Mouse (Mus musculus) left cerebral cortex, adult 2 months (tissue): ENCODE data around the gene Gm10024. TPM values are rescaled to one million over a fixed set of nuclear protein-coding genes. Genes with fewer than 3 reads are reported as not detected.
A peak's percentile ranks its signal among the peaks of the same experiment; 100 is the strongest.
"Not testable (repeated sequence)": the region's sequence is repeated elsewhere in the genome, so short reads cannot be mapped to it uniquely, and the experiment has no call there.

Source experiments
- DNase-seq, 2 experiments: peaks; one replicate each; pipeline ENCODE4 v3.0.0; 2021 to 2022; ENCODE audit warnings: low spot score in 2 of 2, mixed read lengths in 1 of 2; ENCODE audit errors: extremely low spot score in 1 of 2
- H3K27ac ChIP-seq: fragments of 200-600 bp; 2 replicates; pipeline ENCODE4 v1.8.1; 2022
- H3K4me3 ChIP-seq: fragments of 200-600 bp; 2 replicates; pipeline ENCODE4 v1.8.1; 2022
- CTCF ChIP-seq: fragments of 200-600 bp; IDR thresholded peaks from 2 replicates; pipeline ENCODE4 v1.8.1; 2022; ENCODE audit warnings: antibody characterized with exemption, mild to moderate bottlenecking, moderate library complexity
- intact Hi-C: fragments of 180-260 bp; cut with DNase I; formaldehyde crosslinking; loops from one replicate; pipeline ENCODE4 v1.15.1; 2025
- total RNA-seq, 2 experiments: library from RNA; stranded (reverse); gene quantifications; 2 replicates each; pipeline ENCODE4 v1.2.3; 2021

The Gm10024 gene
- total RNA-seq, 2 experiments from 2014 or later = not detected

DNA sequence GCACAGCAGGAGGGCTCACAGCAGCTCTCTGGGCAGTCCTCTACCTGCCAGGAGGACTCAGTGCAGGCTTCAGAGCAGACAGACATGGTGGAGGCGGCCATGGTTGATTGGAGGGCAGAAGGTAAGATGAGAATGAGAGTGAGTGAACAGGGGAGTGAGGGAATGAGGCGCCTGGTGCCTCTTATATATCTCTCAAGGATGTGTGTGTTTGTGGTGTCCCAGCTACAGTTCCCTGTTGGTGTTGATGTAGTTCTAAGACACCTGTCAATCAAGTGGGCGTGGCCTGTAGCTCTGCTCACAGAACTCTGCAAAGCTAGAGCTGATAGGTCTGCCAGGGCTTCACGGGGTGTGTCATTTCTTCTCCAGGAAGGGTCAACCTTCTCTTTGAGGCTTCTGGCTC lies 14.1 kb upstream of the Gm10024 start, which contains the start of gene Gm9508:
TSS of gene Gm9508 (minus strand) at position 101 of the 400 bp plus-strand sequence.
- no peak for TF ChIP-seq CTCF
- intact Hi-C loops = no loop called here
- no peak for DNase-seq
- H3K4me3 ChIP-seq = no peak within 1 kb of the TSS
- no peak within 1 kb of the TSS for H3K27ac ChIP-seq

DNA sequence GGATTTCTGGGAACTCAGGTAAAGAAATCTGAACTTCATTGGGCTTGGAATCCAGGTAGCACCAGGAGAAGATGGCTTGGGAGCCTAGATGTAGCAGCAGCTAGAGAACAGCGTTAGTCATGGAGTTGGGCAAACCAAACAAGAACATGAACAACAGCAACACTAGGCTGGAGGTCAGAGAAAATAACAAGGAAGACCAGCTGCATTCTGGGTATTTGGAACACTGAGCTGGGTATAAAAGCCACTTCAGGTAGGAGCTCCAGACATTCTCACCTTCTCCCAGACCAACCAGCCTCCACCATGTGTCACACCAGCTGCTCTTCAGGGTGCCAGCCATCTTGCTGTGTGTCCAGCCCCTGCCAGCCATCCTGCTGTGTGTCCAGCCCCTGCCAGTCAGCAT lies 4.9 kb upstream of the Gm10024 start, which contains the start of gene Gm10272:
TSS of gene Gm10272 (plus strand) at position 301 of the 400 bp plus-strand sequence.
- Histone ChIP-seq H3K27ac (no peak within 1 kb of the TSS), H3K4me3 (no peak within 1 kb of the TSS)
- no peak for DNase-seq
- intact Hi-C loops = no loop called here
- no peak for TF ChIP-seq CTCF

DNA sequence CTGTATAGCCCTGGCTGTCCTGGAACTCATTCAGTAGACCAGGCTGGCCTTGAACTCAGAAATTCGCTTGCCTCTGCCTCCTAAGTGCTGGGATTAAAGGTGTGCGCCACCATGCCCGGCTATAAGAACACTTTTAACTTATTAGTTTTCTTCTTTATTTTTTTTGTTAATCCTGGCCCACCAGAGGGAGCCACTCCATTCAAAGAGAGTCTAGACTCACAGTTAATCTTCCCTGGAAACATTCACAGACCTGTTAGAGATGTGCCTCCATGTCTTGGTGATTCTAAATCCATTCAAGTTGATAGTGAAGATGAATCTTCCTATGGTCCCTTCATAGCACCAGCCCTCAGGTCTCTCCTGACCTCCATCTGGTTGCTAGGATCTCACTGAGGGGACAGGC lies 1.4 kb upstream of the Gm10024 start:
- no peak for DNase-seq
- intact Hi-C loops = no loop called here

DNA sequence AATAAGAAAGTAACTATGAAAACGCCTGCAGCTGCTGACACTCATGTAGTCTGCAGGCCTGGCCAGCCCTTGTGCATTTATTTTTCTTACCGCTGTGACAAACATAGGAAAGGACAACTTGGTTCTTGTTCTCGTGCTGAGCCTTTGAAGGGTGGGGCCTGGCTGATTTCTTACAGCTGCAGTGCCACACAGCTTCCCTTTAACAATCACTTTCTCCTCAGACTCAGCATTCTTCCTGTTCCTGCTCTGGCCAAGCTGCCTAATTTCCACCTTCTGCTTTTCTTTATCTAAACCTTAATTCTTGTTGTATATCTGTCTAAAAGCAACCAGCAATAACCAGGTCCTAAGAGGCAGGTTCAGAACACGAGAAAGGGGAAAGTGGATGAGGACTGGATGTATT lies 2.5 kb downstream of the Gm10024 start:
- intact Hi-C loops = no loop called here
- no peak for DNase-seq
- TF ChIP-seq CTCF = no peak
- Histone ChIP-seq H3K4me3 (no peak overlapping the region), H3K27ac (no peak overlapping the region)

More for the DNA sequence above, 1.4 kb upstream of the Gm10024 start:
- no peak overlapping the region for H3K4me3 ChIP-seq
- no peak overlapping the region for H3K27ac ChIP-seq
- peak; percentile 38 for TF ChIP-seq CTCF

DNA sequence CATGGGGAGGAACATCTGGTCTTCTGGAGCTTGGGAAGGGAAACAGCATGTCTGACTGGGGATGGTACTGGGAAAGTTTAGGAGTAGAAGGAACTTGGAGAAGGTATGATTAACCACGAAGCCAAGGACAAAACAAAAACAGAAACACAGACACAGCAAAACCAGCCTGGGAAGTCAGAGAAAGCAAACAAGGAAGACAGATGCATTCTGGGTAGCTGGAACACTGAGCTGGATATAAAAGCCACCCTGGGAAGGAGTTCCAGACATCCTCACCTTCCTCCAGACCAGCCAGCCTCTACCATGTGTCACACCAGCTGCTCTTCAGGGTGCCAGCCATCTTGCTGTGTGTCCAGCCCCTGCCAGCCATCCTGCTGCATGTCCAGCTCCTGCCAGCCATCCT lies 4.2 kb downstream of the Gm10024 start, which contains the start of gene Gm10142:
TSS of gene Gm10142 (plus strand) at position 301 of the 400 bp plus-strand sequence.
- no peak within 1 kb of the TSS for H3K4me3 ChIP-seq
- TF ChIP-seq CTCF = no peak
- no peak within 1 kb of the TSS for H3K27ac ChIP-seq
- intact Hi-C loops = no loop called here
- DNase-seq = no peak

DNA sequence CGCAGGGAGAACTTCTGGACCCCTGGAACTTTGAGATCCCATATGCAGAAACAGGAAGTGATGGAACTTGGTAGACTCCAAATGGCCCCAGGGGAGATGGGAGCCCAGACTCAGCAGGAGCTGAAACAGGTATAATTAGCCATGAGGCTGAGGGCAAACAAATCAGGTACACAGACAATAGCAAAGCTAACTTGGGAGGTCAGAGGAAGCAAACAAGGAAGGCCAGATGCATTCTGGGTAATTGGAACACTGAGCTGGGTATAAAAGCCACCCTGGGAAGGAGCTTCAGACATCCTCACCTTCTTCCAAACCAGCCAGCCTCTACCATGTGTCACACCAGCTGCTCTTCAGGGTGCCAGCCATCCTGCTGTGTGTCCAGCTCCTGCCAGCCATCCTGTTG lies 9.0 kb downstream of the Gm10024 start, which contains the start of gene Krtap12-1:
TSS of gene Krtap12-1 (plus strand) at position 301 of the 400 bp plus-strand sequence.
- H3K27ac ChIP-seq, DNase-seq: not testable (repeated sequence)
- intact Hi-C loops = loop anchor here (5.0 kb wide), 1 partner anchor 157 kb away; no protein-coding TSS in a partner anchor

DNA sequence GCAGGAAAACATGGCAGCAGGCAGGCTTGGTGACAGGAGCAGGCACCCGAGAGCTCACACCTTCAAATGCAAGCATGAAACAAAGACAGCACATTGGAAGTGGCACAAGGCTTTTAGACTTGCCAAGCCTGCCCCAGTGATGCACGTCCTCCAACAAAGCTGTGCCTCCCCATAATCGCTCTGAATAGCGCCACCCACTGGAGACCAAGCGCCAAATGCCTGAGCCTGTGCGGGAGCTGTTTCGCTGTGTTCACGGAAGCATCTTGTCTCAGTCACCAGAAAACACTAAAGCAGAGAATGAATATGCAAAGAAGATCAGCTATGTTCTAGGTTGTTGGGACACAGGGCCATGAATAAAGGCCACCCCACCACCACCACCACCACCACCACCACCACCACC lies 13.6 kb downstream of the Gm10024 start:
- no peak overlapping the region for H3K4me3 ChIP-seq
- H3K27ac ChIP-seq = no peak overlapping the region
- intact Hi-C loops = loop anchor here (5.0 kb wide), 1 partner anchor 152 kb away; no protein-coding TSS in a partner anchor
- no peak for DNase-seq
- TF ChIP-seq CTCF = no peak; the same call in 1 of the 2 replicates

More for the DNA sequence above, 9.0 kb downstream of the Gm10024 start, which contains the start of gene Krtap12-1:
- H3K4me3 ChIP-seq = not testable (repeated sequence)

DNA sequence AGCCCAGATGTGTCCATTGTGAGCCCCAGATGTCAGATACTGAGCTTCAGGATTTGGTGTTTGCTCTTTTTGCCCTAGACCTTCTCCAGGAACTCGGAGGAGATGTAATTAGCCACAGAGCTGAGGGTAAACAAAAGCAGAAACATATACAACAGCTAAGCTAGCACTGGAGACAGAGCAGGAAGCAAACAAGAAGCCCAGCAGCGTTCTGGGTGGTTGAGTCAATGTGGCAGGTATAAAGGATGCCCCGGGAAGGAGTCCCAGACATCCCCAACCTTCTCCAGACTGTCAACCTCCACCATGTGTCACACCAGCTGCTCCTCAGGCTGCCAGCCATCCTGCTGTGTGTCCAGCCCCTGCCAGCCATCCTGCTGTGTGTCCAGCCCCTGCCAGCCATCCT lies 14.9 kb downstream of the Gm10024 start, which contains the start of gene Gm10100:
TSS of gene Gm10100 (plus strand) at position 301 of the 400 bp plus-strand sequence.
- intact Hi-C loops = no loop called here
- Histone ChIP-seq H3K27ac (no peak within 1 kb of the TSS), H3K4me3 (no peak within 1 kb of the TSS)
- no peak for TF ChIP-seq CTCF
- no peak for DNase-seq

DNA sequence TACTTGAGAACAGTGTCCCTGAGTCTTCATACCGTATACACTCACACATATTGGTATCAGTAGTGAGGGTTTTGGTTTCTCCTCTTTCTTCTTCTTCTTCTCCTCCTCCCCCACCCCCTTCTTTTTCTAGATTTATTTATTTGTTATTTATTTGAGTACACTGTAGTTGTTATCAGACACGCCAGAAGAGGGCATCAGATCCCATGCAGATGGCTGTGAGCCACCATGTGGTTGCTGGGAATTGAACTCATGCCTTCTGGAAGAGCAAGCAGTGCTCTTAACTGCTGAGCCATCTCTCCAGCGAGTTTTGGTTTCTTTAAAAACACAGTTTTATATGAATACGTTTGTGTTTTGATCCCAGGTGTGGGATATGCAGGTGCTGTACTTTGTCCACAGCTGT lies 17.0 kb downstream of the Gm10024 start:
- TF ChIP-seq CTCF = peak; percentile 27
- intact Hi-C loops = no loop called here
- Histone ChIP-seq H3K4me3 (no peak overlapping the region), H3K27ac (no peak overlapping the region)
- DNase-seq = no peak

DNA sequence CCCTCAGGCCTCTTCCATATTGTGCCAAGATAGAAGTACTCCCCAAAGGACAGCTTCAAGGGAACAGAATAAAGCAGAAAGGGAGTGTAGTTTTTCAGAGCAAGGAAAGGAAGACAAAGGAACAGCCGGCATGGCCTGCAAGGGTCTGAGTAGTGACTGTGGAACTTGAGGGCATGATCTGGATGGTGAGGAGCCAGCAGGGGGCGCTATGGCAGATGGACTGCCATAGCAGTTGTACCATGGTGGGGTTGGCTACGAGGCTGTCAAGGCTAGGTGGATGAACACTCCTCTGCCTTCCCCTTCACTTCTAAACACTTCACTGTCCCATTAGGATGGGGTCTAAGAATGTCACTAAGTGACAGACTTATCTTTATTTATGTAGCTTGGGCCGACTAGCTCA lies 18.0 kb downstream of the Gm10024 start:
- intact Hi-C loops = no loop called here
- peak; percentile 30 for TF ChIP-seq CTCF
- H3K4me3 ChIP-seq = no peak overlapping the region
- no peak for DNase-seq
- H3K27ac ChIP-seq = no peak overlapping the region

DNA sequence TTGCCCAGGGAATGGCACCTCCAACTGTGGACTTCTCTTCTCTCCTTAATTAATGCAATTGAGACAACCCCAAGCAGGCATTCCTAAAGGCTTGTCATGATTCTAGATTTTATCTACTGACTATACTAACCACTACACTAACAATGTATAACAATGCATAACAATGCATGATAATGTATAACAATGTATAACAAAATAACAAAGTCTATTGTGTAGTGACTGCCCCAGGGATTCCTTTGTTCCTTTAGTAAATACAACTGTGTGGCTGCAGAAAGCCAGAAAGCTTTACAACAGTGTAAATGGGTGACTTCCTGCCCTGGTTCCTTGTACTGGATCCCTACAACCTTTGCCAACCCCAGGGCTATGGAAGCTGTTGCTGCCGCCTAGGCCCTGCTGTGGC lies 24.7 kb downstream of the Gm10024 start:
- no peak for DNase-seq
- H3K4me3 ChIP-seq = no peak overlapping the region
- no peak overlapping the region for H3K27ac ChIP-seq
- intact Hi-C loops = no loop called here
- TF ChIP-seq CTCF = no peak

DNA sequence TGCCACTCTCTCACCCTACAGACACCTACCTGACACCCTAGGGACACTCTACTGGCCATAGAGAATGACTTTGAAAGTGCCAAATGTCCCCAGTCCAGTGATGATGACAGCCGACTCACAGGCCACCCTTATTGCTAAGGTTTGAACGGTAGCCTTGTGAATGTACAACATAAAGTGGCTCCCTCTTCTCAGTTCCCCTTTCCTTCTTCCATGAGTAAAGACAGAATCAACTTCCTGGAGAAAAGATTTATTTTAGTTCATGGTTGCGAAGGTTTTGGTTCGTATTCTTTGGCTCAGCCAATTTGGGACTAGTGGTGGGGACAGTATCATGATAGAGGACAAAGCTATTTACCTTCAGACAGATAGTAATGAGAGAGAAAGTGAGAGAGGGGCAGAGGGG lies 27.7 kb downstream of the Gm10024 start:
- DNase-seq = no peak
- no peak for TF ChIP-seq CTCF
- intact Hi-C loops = no loop called here
- Histone ChIP-seq H3K4me3 (no peak overlapping the region), H3K27ac (no peak overlapping the region)

DNA sequence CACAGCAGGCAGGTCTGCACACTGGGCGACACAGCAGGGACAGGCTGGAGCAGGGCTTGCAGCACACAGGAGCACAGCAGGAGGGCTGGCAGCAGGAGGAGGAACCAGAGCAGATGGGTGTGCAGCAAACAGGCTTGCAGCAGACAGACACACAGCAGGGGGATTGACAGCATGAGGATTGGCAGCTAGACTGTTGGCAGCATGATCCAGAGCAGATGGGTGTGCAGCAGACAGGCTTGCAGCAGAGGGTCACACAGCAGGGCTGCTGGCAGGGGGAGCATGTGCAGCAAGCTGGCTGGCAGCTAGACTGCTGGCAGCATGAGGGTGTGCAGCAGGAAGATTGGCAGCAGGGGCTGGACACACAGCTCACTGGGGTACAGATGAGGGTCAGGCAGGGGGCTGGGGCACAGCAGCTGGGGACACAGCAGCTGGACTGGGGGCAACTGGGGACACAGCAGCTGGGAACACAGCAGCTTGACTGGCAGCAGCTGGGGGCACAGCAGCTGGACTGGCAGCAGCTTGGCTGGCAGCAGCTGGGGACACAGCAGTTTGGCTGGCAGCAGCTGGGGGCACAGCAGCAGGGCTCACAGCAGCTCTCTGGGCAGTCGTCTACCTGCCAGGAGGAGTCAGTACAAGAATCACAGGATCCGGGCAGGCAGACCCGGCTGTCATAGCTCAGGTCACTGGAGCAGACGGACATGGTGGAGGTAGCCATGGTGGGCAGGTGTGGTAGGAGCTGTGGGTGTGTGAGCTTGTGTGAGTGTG lies 30.8 kb downstream of the Gm10024 start, which contains the start of gene Gm18596:
TSS of gene Gm18596 (minus strand) at position 715 of the 765 bp plus-strand sequence.
- H3K4me3 ChIP-seq, DNase-seq, H3K27ac ChIP-seq, intact Hi-C loops: not testable (repeated sequence)

DNA sequence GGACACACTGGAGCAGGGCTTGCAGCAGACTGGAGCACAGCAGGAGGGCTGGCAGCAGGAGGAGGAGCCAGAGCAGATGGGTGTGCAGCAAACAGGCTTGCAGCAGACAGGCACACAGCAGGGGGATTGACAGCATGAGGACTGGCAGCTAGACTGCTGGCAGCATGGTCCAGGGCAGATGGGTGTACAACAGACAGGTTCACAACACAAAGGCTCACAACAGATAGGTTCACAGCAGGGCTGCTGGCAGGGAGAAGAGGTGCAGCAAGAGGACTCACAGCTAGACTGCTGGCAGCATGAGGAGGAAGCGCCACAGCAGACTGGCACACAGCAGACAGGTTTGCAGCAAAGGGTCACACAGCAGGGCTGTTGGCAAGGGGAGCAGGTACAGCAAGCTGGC lies 39.4 kb downstream of the Gm10024 start:
- H3K27ac ChIP-seq, intact Hi-C loops, H3K4me3 ChIP-seq, DNase-seq: not testable (repeated sequence)

DNA sequence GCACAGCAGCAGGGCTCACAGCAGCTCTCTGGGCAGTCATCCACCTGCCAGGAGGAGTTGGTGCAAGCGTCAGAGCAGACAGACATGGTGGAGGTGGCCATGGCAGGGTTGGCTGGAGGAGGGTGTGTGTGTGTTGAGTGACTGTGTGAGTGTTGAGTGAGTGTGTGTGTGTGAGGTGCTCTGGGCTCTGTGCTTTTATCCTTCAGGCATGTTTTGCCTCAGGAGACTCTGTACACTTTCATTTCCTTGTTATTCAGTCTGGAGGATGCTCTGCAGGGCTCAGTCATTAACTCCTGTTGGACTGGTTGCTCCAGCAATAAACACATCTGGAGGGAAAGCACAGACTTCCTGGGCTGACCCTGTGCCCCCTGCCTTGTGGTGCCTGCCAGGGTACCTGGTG lies 40.0 kb downstream of the Gm10024 start, which contains the start of gene Gm9736:
TSS of gene Gm9736 (minus strand) at position 101 of the 400 bp plus-strand sequence.
- intact Hi-C loops, H3K4me3 ChIP-seq, H3K27ac ChIP-seq, DNase-seq: not testable (repeated sequence)

DNA sequence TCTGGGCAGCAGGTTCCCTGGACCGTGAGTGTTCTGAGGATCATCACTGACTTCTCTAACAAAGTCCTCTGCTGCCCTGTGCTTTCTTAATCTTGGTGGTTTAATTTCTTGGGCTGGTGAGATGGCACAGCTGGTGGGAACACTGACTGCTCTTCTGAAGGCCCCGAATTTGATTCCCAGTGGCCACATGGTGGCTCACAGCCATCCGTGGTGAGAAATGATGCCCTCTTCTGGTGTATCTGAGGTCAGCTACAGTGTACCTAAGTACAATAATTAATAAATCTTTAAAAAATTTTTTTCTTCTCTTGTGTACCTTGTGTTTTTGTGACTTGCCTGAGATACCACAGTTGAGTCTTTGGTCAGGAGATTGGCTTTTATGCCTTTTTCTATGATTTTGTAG lies 41.1 kb downstream of the Gm10024 start:
- H3K4me3 ChIP-seq, H3K27ac ChIP-seq, intact Hi-C loops, DNase-seq: not testable (repeated sequence)
